Mouse (Mus musculus): Measurements from ENCODE around the gene Nfe2l1. TPM values are rescaled to one million over a fixed set of nuclear protein-coding genes. Genes with fewer than 3 reads are reported as not detected.

Gene Nfe2l1
- total RNA-seq, 2 experiments from 2014 or later = 281 to 290 TPM

DNA sequence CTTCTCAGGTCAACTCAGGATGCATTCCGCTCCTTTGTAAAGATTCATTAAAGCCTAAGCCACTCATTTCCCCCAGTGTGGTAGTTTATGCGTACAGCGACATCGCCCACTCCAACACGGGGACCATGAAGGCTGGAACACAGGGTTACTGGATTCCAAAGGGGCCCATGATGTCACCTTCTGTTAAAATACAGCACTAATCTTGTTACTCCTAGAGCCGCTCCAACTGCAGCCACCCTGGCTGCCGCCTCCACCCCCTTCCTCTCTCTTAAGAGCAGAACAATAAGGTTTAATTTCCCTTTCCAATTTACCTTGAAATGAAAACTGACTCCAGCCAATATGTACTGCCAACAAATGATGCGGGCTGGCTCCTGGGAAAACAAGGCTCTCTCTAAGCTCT, 54.7 kb downstream of the Nfe2l1 start:
- no peak for DNase-seq (ENCODE audit: extremely low spot score in 1 of 2, low spot score in 2 of 2)
- H3K4me3 ChIP-seq = no peak overlapping the region
- H3K27ac ChIP-seq = no peak overlapping the region; the same call in 1 of the 2 replicates
- intact Hi-C loops (cut with DNase I) = loop anchor here (5.0 kb wide), 2 partner anchors 98 to 498 kb away; no protein-coding TSS in a partner anchor
- TF ChIP-seq CTCF (IDR thresholded peaks at IDR 0.05) = no peak

DNA sequence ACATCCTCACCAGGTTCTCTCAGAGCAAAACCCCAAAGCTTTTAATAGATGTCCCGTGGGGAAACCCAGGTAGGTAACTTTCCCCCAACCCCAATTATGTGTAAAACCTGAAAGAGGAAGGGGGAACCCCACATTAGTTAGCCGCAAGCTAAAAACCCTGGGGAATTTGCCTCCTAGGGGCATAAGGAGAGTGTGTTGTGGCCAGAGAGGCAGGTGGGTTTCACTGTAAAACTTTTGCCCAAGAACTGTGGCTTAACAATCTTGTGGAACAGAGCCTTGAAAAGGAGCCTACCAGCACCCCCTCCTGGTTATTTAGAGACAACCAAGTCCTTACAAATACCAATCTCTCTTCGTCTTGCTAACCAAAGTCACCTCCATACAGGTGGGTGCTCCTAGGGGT, 55.2 kb downstream of the Nfe2l1 start:
- no peak overlapping the region for H3K4me3 ChIP-seq
- H3K27ac ChIP-seq = no peak overlapping the region; the same call in 1 of the 2 replicates
- TF ChIP-seq CTCF (IDR thresholded peaks at IDR 0.05) = peak; percentile 32
- intact Hi-C loops (cut with DNase I) = no loop called here
- no peak for DNase-seq (ENCODE audit: extremely low spot score in 1 of 2, low spot score in 2 of 2)

GRCm38 (mm10) chr11:96772413-96772812, 57.4 kb downstream of the Nfe2l1 start:
- DNase-seq (ENCODE audit: extremely low spot score in 1 of 2, low spot score in 2 of 2) = no peak
- Histone ChIP-seq H3K4me3 (no peak overlapping the region), H3K27ac (no peak overlapping the region)
- intact Hi-C loops (cut with DNase I) = no loop called here
- no peak for TF ChIP-seq CTCF (IDR thresholded peaks at IDR 0.05)

GRCm38 (mm10) chr11:96771274-96771975, 58.3 kb downstream of the Nfe2l1 start:
- Histone ChIP-seq H3K27ac (no peak overlapping the region), H3K4me3 (no peak overlapping the region)
- DNase-seq (ENCODE audit: extremely low spot score in 1 of 2, low spot score in 2 of 2) = no peak
- intact Hi-C loops (cut with DNase I) = no loop called here
- TF ChIP-seq CTCF (IDR thresholded peaks at IDR 0.05) = no peak

- intact Hi-C loops (cut with DNase I) = no loop called here
- H3K27ac ChIP-seq = peak overlapping the region; percentile 60
- no peak for DNase-seq (ENCODE audit: extremely low spot score in 1 of 2, low spot score in 2 of 2)
- no peak for TF ChIP-seq CTCF (IDR thresholded peaks at IDR 0.05)
- H3K4me3 ChIP-seq = no peak overlapping the region
Observed at GRCm38 (mm10) chr11:96768240-96768639, 61.5 kb downstream of the Nfe2l1 start.

Small RNA genes lying within 50 kb of the gene (microRNA-seq; reads per million reads assigned to microRNA genes)
- 9.6 to 27.3 reads per million in 2 experiments for gene Mir152

Other genes with a start within 250 kb of the Nfe2l1 start
- gene Snx11, start 52.4 kb downstream of the Nfe2l1 start, total RNA-seq (2021) = 10 to 100 TPM; 49.7 to 52.2 TPM
- 10 to 100 TPM; 45.5 to 46.5 TPM for gene Cbx1, start 40.8 kb downstream of the Nfe2l1 start, total RNA-seq (2021)
- 1 to 10 TPM; 4.8 to 5.0 TPM for gene Copz2, start 19.9 kb upstream of the Nfe2l1 start, total RNA-seq (2021)
- gene Cdk5rap3, start 86.5 kb upstream of the Nfe2l1 start, total RNA-seq (2021) = 10 to 100 TPM; 28.6 to 30.0 TPM
- not detected for gene Prr15l, start 98.1 kb upstream of the Nfe2l1 start, total RNA-seq (2021)
- 10 to 100 TPM; 40.0 to 40.2 TPM for gene Pnpo, start 114.0 kb upstream of the Nfe2l1 start, total RNA-seq (2021)
- gene Sp2, start 153.0 kb upstream of the Nfe2l1 start, total RNA-seq (2021) = 10 to 100 TPM; 12.6 to 15.2 TPM
- 1 to 10 TPM in 1 of 2 experiments, under 1 TPM in 1; 0.91 to 1.8 TPM for gene Sp6, start 183.4 kb upstream of the Nfe2l1 start, total RNA-seq (2021)
- gene Scrn2, start 200.0 kb upstream of the Nfe2l1 start, total RNA-seq (2021) = 1 to 10 TPM; 2.8 to 3.4 TPM
- gene Lrrc46, start 211.4 kb upstream of the Nfe2l1 start, total RNA-seq (2021) = under 1 TPM; 0.51 to 0.52 TPM
- 10 to 100 TPM; 66.5 to 67.0 TPM for gene Mrpl10, start 211.6 kb upstream of the Nfe2l1 start, total RNA-seq (2021)
- gene Osbpl7, start 220.7 kb upstream of the Nfe2l1 start, total RNA-seq (2021) = 10 to 100 TPM; 14.0 to 15.2 TPM